In genomic region chr5:52939994-52940393, GRCm38 (mm10) we compare ENCODE assay signal across 18 mouse cellular contexts.
"Had no signal": no experiment of that assay in that cellular context is flagged by ENCODE, and none has a peak within 500 bp of the region (broad histone marks: within the 10 kb centered on the region; RNA-seq: fewer than 3 reads in every experiment).

No protein-coding gene starts in this region.

- H3K4me2 ChIP-seq: kidney, embryonic 15.5 days; limb, embryonic 13.5 days; liver, embryonic 12.5 days; liver, embryonic 15.5 days; lung, embryonic 15.5 days; midbrain, embryonic 12.5 days had no signal

- H3K4me1 ChIP-seq: kidney, embryonic 15.5 days; limb, embryonic 10.5 days; limb, embryonic 13.5 days; liver, embryonic 12.5 days; liver, embryonic 15.5 days; lung, embryonic 15.5 days; midbrain, embryonic 12.5 days had no signal

- H3K27ac ChIP-seq: kidney, embryonic 15.5 days; limb, embryonic 10.5 days; limb, embryonic 13.5 days; liver, embryonic 12.5 days; liver, embryonic 15.5 days; lung, embryonic 15.5 days; macrophage; midbrain, embryonic 12.5 days had no signal

- DNase-seq: kidney, adult 8-10 months; kidney, postnatal 10 days; kidney, postnatal 36 days; liver; lung, adult 18-20 months; lung, postnatal 14 days; thymus, adult 18-20 months; thymus, postnatal 14 days; thymus, postnatal 4 days had no signal

- H3K9me3 ChIP-seq: kidney, embryonic 15.5 days; limb, embryonic 10.5 days; liver, embryonic 12.5 days; liver, embryonic 15.5 days; lung, embryonic 15.5 days; midbrain, embryonic 12.5 days had no signal

- H3K9ac ChIP-seq: kidney, embryonic 15.5 days; limb, embryonic 13.5 days; liver, embryonic 12.5 days; liver, embryonic 15.5 days; lung, embryonic 15.5 days; midbrain, embryonic 12.5 days had no signal

- H3K4me3 ChIP-seq: kidney, embryonic 15.5 days; limb, embryonic 10.5 days; limb, embryonic 13.5 days; liver, embryonic 12.5 days; liver, embryonic 15.5 days; lung, embryonic 15.5 days; midbrain, embryonic 12.5 days had no signal

- ATAC-seq: liver, embryonic 12.5 days; midbrain, embryonic 16.5 days had no signal

- H3K36me3 ChIP-seq: kidney, embryonic 15.5 days; limb, embryonic 10.5 days; limb, embryonic 13.5 days; liver, embryonic 12.5 days; liver, embryonic 15.5 days; lung, embryonic 15.5 days; midbrain, embryonic 12.5 days had no signal

- H3K27me3 ChIP-seq: kidney, embryonic 15.5 days; limb, embryonic 13.5 days; liver, embryonic 12.5 days; liver, embryonic 15.5 days; lung, embryonic 15.5 days; midbrain, embryonic 12.5 days had no signal
